Mouse (Mus musculus): ENCODE data around the gene Lpar2.

DNA sequence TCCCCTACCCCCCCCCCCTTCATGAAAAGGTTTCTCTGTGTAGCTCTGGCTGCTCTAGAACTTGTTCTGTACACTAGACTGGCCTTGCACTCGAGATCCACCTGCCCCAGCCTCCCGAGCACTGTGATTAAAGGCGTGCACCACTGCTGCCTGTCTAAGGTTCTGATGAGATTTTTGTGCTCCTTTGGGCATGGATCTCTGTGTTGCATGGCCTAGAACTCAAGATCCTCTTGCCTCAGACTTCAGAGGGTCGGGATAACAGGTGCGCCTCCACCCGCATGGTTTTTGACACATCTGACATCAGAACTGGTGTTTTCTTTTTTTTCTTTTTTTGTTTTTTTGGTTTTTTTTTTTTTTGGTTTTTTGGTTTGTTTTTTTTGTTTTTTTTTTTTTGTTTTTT, 17.7 kb upstream of the Lpar2 start:
- TF ChIP-seq CTCF (IDR thresholded peaks at IDR 0.05; ENCODE audit: low read depth, low read length) (no peak), POLR2A (IDR thresholded peaks at IDR 0.05; ENCODE audit: borderline replicate concordance, low read depth, low read length) (no peak)

Data from bone marrow macrophage, adult 2 months (primary cell).